Mouse (Mus musculus): ENCODE results near the gene Rgsl1.
"Not testable (repeated sequence)": the region's sequence is repeated elsewhere in the genome, so short reads cannot be mapped to it uniquely, and the experiment has no call there.

Gene Rgsl1

GRCm38 (mm10) chr1:153844042-153844441 is at the start of gene Rgsl1:
Gene Rgsl1 (minus strand): TSS chr1:153844142.
- in situ Hi-C loops (cut with MboI, MseI), result no loop called here

- in situ Hi-C loops (cut with MboI, MseI), result loop anchor here (5.0 to 10.0 kb wide), 6 partner anchors 226 to 836 kb away; no protein-coding TSS in a partner anchor
These were observed 47.5 kb upstream of the Rgsl1 start, which contains the start of gene Teddm1a for GRCm38 (mm10) chr1:153891442-153891841. Gene Teddm1a (plus strand): TSS chr1:153891742.

GRCm38 (mm10) chr1:153890121-153890520 is 46.2 kb upstream of the Rgsl1 start:
- in situ Hi-C loops (cut with MboI, MseI), result loop anchor here (5.0 to 10.0 kb wide), 6 partner anchors 227 to 837 kb away; no protein-coding TSS in a partner anchor

- in situ Hi-C loops (cut with MboI, MseI), result no loop called here
These were observed 42.2 kb upstream of the Rgsl1 start for GRCm38 (mm10) chr1:153886024-153886633.

GRCm38 (mm10) chr1:153880391-153880790 is 36.4 kb upstream of the Rgsl1 start:
- in situ Hi-C loops (cut with MboI, MseI), result not testable (repeated sequence)

GRCm38 (mm10) chr1:153874045-153874444 is 30.1 kb upstream of the Rgsl1 start, which contains the start of gene Teddm1b:
Gene Teddm1b (plus strand): TSS chr1:153874345.
- in situ Hi-C loops (cut with MboI, MseI), result no loop called here

- in situ Hi-C loops (cut with MboI, MseI), result no loop called here
These were observed 12.0 kb upstream of the Rgsl1 start for GRCm38 (mm10) chr1:153855946-153856345.

GRCm38 (mm10) chr1:153852696-153853095 is 8.8 kb upstream of the Rgsl1 start:
- in situ Hi-C loops (cut with MboI, MseI), result not testable (repeated sequence)

GRCm38 (mm10) chr1:153846867-153847266 is 2.9 kb upstream of the Rgsl1 start:
- in situ Hi-C loops (cut with MboI, MseI), result loop anchor here (5.0 kb wide), 2 partner anchors 290 to 305 kb away; no protein-coding TSS in a partner anchor

- in situ Hi-C loops (cut with MboI, MseI), result loop anchor here (5.0 kb wide), 2 partner anchors 289 to 304 kb away; no protein-coding TSS in a partner anchor
These were observed 2.5 kb upstream of the Rgsl1 start for GRCm38 (mm10) chr1:153846420-153846819.

GRCm38 (mm10) chr1:153842121-153842740 is 1.7 kb downstream of the Rgsl1 start:
- in situ Hi-C loops (cut with MboI, MseI), result no loop called here

GRCm38 (mm10) chr1:153836036-153836435 is 7.9 kb downstream of the Rgsl1 start:
- in situ Hi-C loops (cut with MboI, MseI), result no loop called here

GRCm38 (mm10) chr1:153830746-153831145 is 13.2 kb downstream of the Rgsl1 start:
- in situ Hi-C loops (cut with MboI, MseI), result no loop called here

- in situ Hi-C loops (cut with MboI, MseI), result loop anchor here in 1 of 2 experiments (10.0 kb wide), 1 partner anchor 1195 kb away; no protein-coding TSS in a partner anchor
These were observed 23.7 kb downstream of the Rgsl1 start for GRCm38 (mm10) chr1:153820216-153820615.

GRCm38 (mm10) chr1:153814278-153814677 is 29.7 kb downstream of the Rgsl1 start:
- in situ Hi-C loops (cut with MboI, MseI), result no loop called here

- in situ Hi-C loops (cut with MboI, MseI), result no loop called here
These were observed 36.5 kb downstream of the Rgsl1 start for GRCm38 (mm10) chr1:153807390-153807993.

- in situ Hi-C loops (cut with MboI, MseI), result loop anchor here in 1 of 2 experiments (5.0 kb wide), 1 partner anchor 51 kb away; no protein-coding TSS in a partner anchor
These were observed 40.4 kb downstream of the Rgsl1 start for GRCm38 (mm10) chr1:153803530-153803929.

GRCm38 (mm10) chr1:153802691-153803090 is 41.3 kb downstream of the Rgsl1 start:
- in situ Hi-C loops (cut with MboI, MseI), result loop anchor here in 1 of 2 experiments (5.0 kb wide), 1 partner anchor 50 kb away; no protein-coding TSS in a partner anchor

- in situ Hi-C loops (cut with MboI, MseI), result no loop called here
These were observed 49.7 kb downstream of the Rgsl1 start for GRCm38 (mm10) chr1:153794241-153794640.

- in situ Hi-C loops (cut with MboI, MseI), result no loop called here
These were observed 53.2 kb downstream of the Rgsl1 start for GRCm38 (mm10) chr1:153790708-153791107.

- in situ Hi-C loops (cut with MboI, MseI), result loop anchor here in 1 of 2 experiments (10.0 kb wide), 1 partner anchor 689 kb away; no protein-coding TSS in a partner anchor
These were observed 58.3 kb downstream of the Rgsl1 start for GRCm38 (mm10) chr1:153785608-153786007.

- in situ Hi-C loops (cut with MboI, MseI), result loop anchor here in 1 of 2 experiments (10.0 kb wide), 1 partner anchor 691 kb away; no protein-coding TSS in a partner anchor
These were observed 60.6 kb downstream of the Rgsl1 start for GRCm38 (mm10) chr1:153783339-153783738.

Data from T-helper 17 cell (primary cell).